Mouse (Mus musculus): ENCODE results near the gene Pianp. TPM values are rescaled to one million over a fixed set of nuclear protein-coding genes. Genes with fewer than 3 reads are reported as not detected.

The Pianp gene
- not detected for polyA plus RNA-seq (2014; fragmentation: Illumina TruSeq; extraction: RNeasy Lipid Tissue Mini Kit (QIAGEN cat#74804); ENCODE audit: low read depth, low replicate concordance)

GRCm38 (mm10) chr6:124996551-124997501, at the start of gene Pianp:
Gene Pianp (plus strand): TSS chr6:124996694.

DNA sequence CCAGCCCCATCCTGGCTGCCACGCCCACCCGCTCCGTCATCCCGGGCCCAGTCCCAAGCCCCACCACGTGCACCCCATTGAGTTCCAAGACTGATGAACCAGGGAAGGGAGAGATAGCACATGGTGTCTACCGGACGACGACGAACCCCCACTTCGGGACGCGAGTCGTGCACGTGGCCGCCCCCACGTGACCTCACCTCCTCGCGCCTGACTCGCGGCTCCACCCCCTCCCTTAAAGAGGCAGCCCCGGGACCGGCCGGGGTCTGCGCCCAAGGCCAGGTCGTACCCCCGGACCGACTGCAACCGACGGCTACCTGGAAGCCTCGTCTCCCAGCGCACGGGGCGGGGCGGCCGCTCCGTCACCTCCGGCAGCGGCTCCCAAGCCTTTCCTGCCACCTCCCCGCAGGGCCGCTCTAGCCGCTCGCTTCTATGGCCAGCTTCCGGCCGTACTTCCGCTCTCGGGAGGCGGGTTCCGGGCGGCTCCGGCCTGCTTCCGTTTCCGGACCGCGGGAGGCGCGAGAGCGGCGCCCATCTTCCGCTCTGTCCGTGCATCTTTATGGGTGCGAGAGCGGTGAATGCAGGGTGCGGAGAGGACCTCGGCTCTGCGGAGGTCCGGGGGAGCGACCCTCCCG, 31.3 kb upstream of the Pianp start, which contains the start of gene Cops7a:
Gene Cops7a (minus strand): TSS at position 451 of the 632 bp plus-strand sequence.

GRCm38 (mm10) chr6:125009129-125009180, 12.5 kb downstream of the Pianp start, which contains the start of gene Zfp384:
Gene Zfp384 (plus strand): TSS chr6:125009145.

DNA sequence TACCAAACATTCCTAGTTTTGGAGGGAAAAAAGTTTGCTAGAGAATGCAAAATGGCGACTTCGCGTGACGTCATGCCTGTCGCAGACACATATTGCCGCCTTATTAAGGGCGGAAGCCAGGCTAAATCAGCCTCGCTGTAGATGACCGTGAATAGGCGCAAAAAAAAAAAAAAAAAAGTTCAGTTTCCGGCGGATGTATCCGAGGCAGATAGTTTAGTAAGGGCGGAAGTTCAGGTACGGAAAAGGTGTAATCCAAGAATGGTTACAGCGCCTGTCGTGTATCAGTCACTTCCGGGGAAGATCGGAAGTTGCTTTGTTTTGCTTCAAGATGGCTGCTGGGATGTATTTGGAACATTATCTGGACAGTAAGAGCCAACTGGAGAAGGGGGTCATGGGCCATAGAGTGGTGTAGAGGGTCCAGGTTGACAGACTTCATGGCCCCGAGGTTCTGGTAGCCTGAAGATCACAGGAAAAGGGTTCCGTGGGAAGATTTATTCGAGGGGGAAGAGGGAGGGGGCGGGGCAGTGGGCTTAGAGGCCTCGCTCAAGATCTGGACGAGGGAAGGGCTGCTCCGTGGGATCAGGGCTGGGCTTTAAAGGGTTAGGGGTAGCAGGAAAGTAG, 43.1 kb downstream of the Pianp start, which contains the start of gene Ing4:
Gene Ing4 (plus strand): TSS at position 228 of the 621 bp plus-strand sequence.

GRCm38 (mm10) chr6:125049678-125050077, 53.2 kb downstream of the Pianp start, which contains the start of gene Acrbp:
Gene Acrbp (plus strand): TSS chr6:125049689.

Other genes with a start within 250 kb of the Pianp start
- gene Gm45234, start 240.7 kb upstream of the Pianp start, polyA plus RNA-seq (2014; fragmentation: Illumina TruSeq; extraction: RNeasy Lipid Tissue Mini Kit (QIAGEN cat#74804); ENCODE audit: low read depth, low replicate concordance) = not detected
- gene Atn1, start 240.2 kb upstream of the Pianp start, polyA plus RNA-seq (2014; fragmentation: Illumina TruSeq; extraction: RNeasy Lipid Tissue Mini Kit (QIAGEN cat#74804); ENCODE audit: low read depth, low replicate concordance) = 1.3 TPM
- gene Eno2, start 227.0 kb upstream of the Pianp start, polyA plus RNA-seq (2014; fragmentation: Illumina TruSeq; extraction: RNeasy Lipid Tissue Mini Kit (QIAGEN cat#74804); ENCODE audit: low read depth, low replicate concordance) = 2.2 TPM
- gene Lrrc23, start 217.0 kb upstream of the Pianp start, polyA plus RNA-seq (2014; fragmentation: Illumina TruSeq; extraction: RNeasy Lipid Tissue Mini Kit (QIAGEN cat#74804); ENCODE audit: low read depth, low replicate concordance) = not detected
- not detected for gene Spsb2, start 188.0 kb upstream of the Pianp start, polyA plus RNA-seq (2014; fragmentation: Illumina TruSeq; extraction: RNeasy Lipid Tissue Mini Kit (QIAGEN cat#74804); ENCODE audit: low read depth, low replicate concordance)
- 34.6 TPM for gene Tpi1, start 182.4 kb upstream of the Pianp start, polyA plus RNA-seq (2014; fragmentation: Illumina TruSeq; extraction: RNeasy Lipid Tissue Mini Kit (QIAGEN cat#74804); ENCODE audit: low read depth, low replicate concordance)
- 34.7 TPM for gene Usp5, start 167.2 kb upstream of the Pianp start, polyA plus RNA-seq (2014; fragmentation: Illumina TruSeq; extraction: RNeasy Lipid Tissue Mini Kit (QIAGEN cat#74804); ENCODE audit: low read depth, low replicate concordance)
- 1.5 TPM for gene Cdca3, start 167.1 kb upstream of the Pianp start, polyA plus RNA-seq (2014; fragmentation: Illumina TruSeq; extraction: RNeasy Lipid Tissue Mini Kit (QIAGEN cat#74804); ENCODE audit: low read depth, low replicate concordance)
- gene Gnb3, start 156.4 kb upstream of the Pianp start, polyA plus RNA-seq (2014; fragmentation: Illumina TruSeq; extraction: RNeasy Lipid Tissue Mini Kit (QIAGEN cat#74804); ENCODE audit: low read depth, low replicate concordance) = 0.35 TPM
- gene P3h3, start 138.9 kb upstream of the Pianp start, polyA plus RNA-seq (2014; fragmentation: Illumina TruSeq; extraction: RNeasy Lipid Tissue Mini Kit (QIAGEN cat#74804); ENCODE audit: low read depth, low replicate concordance) = 0.93 TPM
- not detected for gene Gpr162, start 132.7 kb upstream of the Pianp start, polyA plus RNA-seq (2014; fragmentation: Illumina TruSeq; extraction: RNeasy Lipid Tissue Mini Kit (QIAGEN cat#74804); ENCODE audit: low read depth, low replicate concordance)
- gene Cd4, start 108.5 kb upstream of the Pianp start, polyA plus RNA-seq (2014; fragmentation: Illumina TruSeq; extraction: RNeasy Lipid Tissue Mini Kit (QIAGEN cat#74804); ENCODE audit: low read depth, low replicate concordance) = 0.29 TPM
- 0.29 TPM for gene Lag3, start 85.0 kb upstream of the Pianp start, polyA plus RNA-seq (2014; fragmentation: Illumina TruSeq; extraction: RNeasy Lipid Tissue Mini Kit (QIAGEN cat#74804); ENCODE audit: low read depth, low replicate concordance)
- 243 TPM for gene Ptms, start 76.6 kb upstream of the Pianp start, polyA plus RNA-seq (2014; fragmentation: Illumina TruSeq; extraction: RNeasy Lipid Tissue Mini Kit (QIAGEN cat#74804); ENCODE audit: low read depth, low replicate concordance)
- gene Mlf2, start 65.3 kb upstream of the Pianp start, polyA plus RNA-seq (2014; fragmentation: Illumina TruSeq; extraction: RNeasy Lipid Tissue Mini Kit (QIAGEN cat#74804); ENCODE audit: low read depth, low replicate concordance) = 12.2 TPM
- gene Cops7a, start 31.2 kb upstream of the Pianp start, polyA plus RNA-seq (2014; fragmentation: Illumina TruSeq; extraction: RNeasy Lipid Tissue Mini Kit (QIAGEN cat#74804); ENCODE audit: low read depth, low replicate concordance) = 32.9 TPM
- gene Zfp384, start 12.5 kb downstream of the Pianp start, polyA plus RNA-seq (2014; fragmentation: Illumina TruSeq; extraction: RNeasy Lipid Tissue Mini Kit (QIAGEN cat#74804); ENCODE audit: low read depth, low replicate concordance) = 17.4 TPM
- 18.3 TPM for gene Ing4, start 43.1 kb downstream of the Pianp start, polyA plus RNA-seq (2014; fragmentation: Illumina TruSeq; extraction: RNeasy Lipid Tissue Mini Kit (QIAGEN cat#74804); ENCODE audit: low read depth, low replicate concordance)
- gene Acrbp, start 53.0 kb downstream of the Pianp start, polyA plus RNA-seq (2014; fragmentation: Illumina TruSeq; extraction: RNeasy Lipid Tissue Mini Kit (QIAGEN cat#74804); ENCODE audit: low read depth, low replicate concordance) = not detected
- gene Lpar5, start 71.2 kb downstream of the Pianp start, polyA plus RNA-seq (2014; fragmentation: Illumina TruSeq; extraction: RNeasy Lipid Tissue Mini Kit (QIAGEN cat#74804); ENCODE audit: low read depth, low replicate concordance) = not detected
- gene Chd4, start 99.3 kb downstream of the Pianp start, polyA plus RNA-seq (2014; fragmentation: Illumina TruSeq; extraction: RNeasy Lipid Tissue Mini Kit (QIAGEN cat#74804); ENCODE audit: low read depth, low replicate concordance) = 75.2 TPM
- gene Nop2, start 135.2 kb downstream of the Pianp start, polyA plus RNA-seq (2014; fragmentation: Illumina TruSeq; extraction: RNeasy Lipid Tissue Mini Kit (QIAGEN cat#74804); ENCODE audit: low read depth, low replicate concordance) = 2.2 TPM
- 3.0 TPM for gene Iffo1, start 148.5 kb downstream of the Pianp start, polyA plus RNA-seq (2014; fragmentation: Illumina TruSeq; extraction: RNeasy Lipid Tissue Mini Kit (QIAGEN cat#74804); ENCODE audit: low read depth, low replicate concordance)
- 113 TPM for gene Gapdh, start 169.8 kb downstream of the Pianp start, polyA plus RNA-seq (2014; fragmentation: Illumina TruSeq; extraction: RNeasy Lipid Tissue Mini Kit (QIAGEN cat#74804); ENCODE audit: low read depth, low replicate concordance)
- gene Ncapd2, start 195.0 kb downstream of the Pianp start, polyA plus RNA-seq (2014; fragmentation: Illumina TruSeq; extraction: RNeasy Lipid Tissue Mini Kit (QIAGEN cat#74804); ENCODE audit: low read depth, low replicate concordance) = 3.8 TPM
- gene Mrpl51, start 195.1 kb downstream of the Pianp start, polyA plus RNA-seq (2014; fragmentation: Illumina TruSeq; extraction: RNeasy Lipid Tissue Mini Kit (QIAGEN cat#74804); ENCODE audit: low read depth, low replicate concordance) = 150 TPM
- 26.8 TPM for gene Vamp1, start 218.9 kb downstream of the Pianp start, polyA plus RNA-seq (2014; fragmentation: Illumina TruSeq; extraction: RNeasy Lipid Tissue Mini Kit (QIAGEN cat#74804); ENCODE audit: low read depth, low replicate concordance)
- 2.8 TPM for gene Tapbpl, start 235.2 kb downstream of the Pianp start, polyA plus RNA-seq (2014; fragmentation: Illumina TruSeq; extraction: RNeasy Lipid Tissue Mini Kit (QIAGEN cat#74804); ENCODE audit: low read depth, low replicate concordance)
- gene Cd27, start 240.3 kb downstream of the Pianp start, polyA plus RNA-seq (2014; fragmentation: Illumina TruSeq; extraction: RNeasy Lipid Tissue Mini Kit (QIAGEN cat#74804); ENCODE audit: low read depth, low replicate concordance) = not detected